8 mouse cellular contexts compared by ENCODE assay signal in genomic region chr15:78915660-78916017, GRCm38 (mm10). TPM values are rescaled to one million over a fixed set of nuclear protein-coding genes. Genes with fewer than 3 reads are reported as not detected.
DNase-seq lines count a peak whose midpoint lies in the region; ATAC-seq lines count a peak whose summit lies in the region.
"Had no signal": no experiment of that assay in that cellular context is flagged by ENCODE, and none has a peak within 500 bp of the region (broad histone marks: within the 10 kb centered on the region; RNA-seq: fewer than 3 reads in every experiment).

No protein-coding gene starts in this region.

- 8% methylated on average over 8 of the region's 8 CpGs for WGBS in hindbrain, embryonic 14.5 days

- H3K9ac ChIP-seq in hindbrain, embryonic 14.5 days, result peak overlapping the region; percentile 87

- peak; percentile 88 for DNase-seq in NIH3T3 (ENCODE audit: low read depth)
- DNase-seq in cerebellum, adult 8-10 months, result peak; percentile 70
- peak; percentile 82 for DNase-seq in hindbrain, embryonic 14.5 days (ENCODE audit: low spot score)
- DNase-seq in layer of hippocampus, postnatal 36 days, result peak; percentile 62 to 71
- peak; percentile 83 for DNase-seq in lung, postnatal 25 days (ENCODE audit: low spot score)
- peak; percentile 80 for DNase-seq in right cerebral cortex, adult 18-20 months

- peak overlapping the region; percentile 66 for H3K27ac ChIP-seq in hindbrain, embryonic 14.5 days
- H3K27ac ChIP-seq: macrophage had no signal

- H3K4me2 ChIP-seq in hindbrain, embryonic 14.5 days (replicated peaks), result peak overlapping the region; percentile 93

- peak overlapping the region; percentile 86 for H3K4me3 ChIP-seq in hindbrain, embryonic 14.5 days (replicated peaks; ENCODE audit: low read length)

- no peaks in the 10 kb centered on the region for H3K27me3 ChIP-seq in hindbrain, embryonic 14.5 days (ENCODE audit: control insufficient read depth, insufficient read depth, low read length)

- no peaks in the 10 kb centered on the region for H3K9me3 ChIP-seq in hindbrain, embryonic 14.5 days (ENCODE audit: control insufficient read depth, low read length)

- H3K4me1 ChIP-seq in hindbrain, embryonic 14.5 days (replicated peaks; ENCODE audit: control insufficient read depth, insufficient read depth, low read length), result peaks cover 28% of the 10 kb centered on the region

- ATAC-seq in frontal cortex, adult (ENCODE audit: low TSS enrichment), result peak; percentile 42; the same call in 1 of the 2 replicates
- 0 out of 2 replicates have a peak, but pooled peaks have one; percentile 12 for ATAC-seq in hindbrain, embryonic 14.5 days (ENCODE audit: low FRiP score)

- H3K36me3 ChIP-seq in hindbrain, embryonic 14.5 days (replicated peaks; ENCODE audit: control insufficient read depth, insufficient read depth), result peaks cover 14% of the 10 kb centered on the region

RNA-seq across cellular contexts. Expression of gene Pdxp, which starts 1.9 kb away (rescaled TPM):
- polyA plus RNA-seq in hindbrain, embryonic 14.5 days (2014; fragmentation: Nextera tagmentation; extraction: Ambion mirVana), result 105 and 121 TPM in 2 replicates
- total RNA-seq in layer of hippocampus, postnatal 36 days (2021), result 100 to 1,000 TPM; 171 to 176 TPM

RNA-seq across cellular contexts. Expression of gene Lgals1, which starts 10.9 kb away (rescaled TPM):
- 117 and 157 TPM in 2 replicates for polyA plus RNA-seq in hindbrain, embryonic 14.5 days (2014; fragmentation: Nextera tagmentation; extraction: Ambion mirVana)
- total RNA-seq in layer of hippocampus, postnatal 36 days (2021), result 10 to 100 TPM; 18.2 to 19.2 TPM

RNA-seq across cellular contexts. Expression of gene Sh3bp1, which starts 16.1 kb away (rescaled TPM):
- polyA plus RNA-seq in hindbrain, embryonic 14.5 days (2014; fragmentation: Nextera tagmentation; extraction: Ambion mirVana), result 3.7 and 5.5 TPM in 2 replicates
- 10 to 100 TPM; 32.0 to 33.3 TPM for total RNA-seq in layer of hippocampus, postnatal 36 days (2021)

RNA-seq across cellular contexts. Expression of gene Gm49510, which starts 16.2 kb away (rescaled TPM):
- 0.16 TPM in 1 of 2 replicates, not detected in the other for polyA plus RNA-seq in hindbrain, embryonic 14.5 days (2014; fragmentation: Nextera tagmentation; extraction: Ambion mirVana)
- total RNA-seq in layer of hippocampus, postnatal 36 days (2021), result under 1 TPM in 1 of 2 experiments, not detected in 1; 0.33 TPM
- polyA plus RNA-seq: macrophage had no signal

RNA-seq across cellular contexts. Expression of gene Nol12, which starts 19.1 kb away (rescaled TPM):
- polyA plus RNA-seq in hindbrain, embryonic 14.5 days (2014; fragmentation: Nextera tagmentation; extraction: Ambion mirVana), result 57.7 and 59.2 TPM in 2 replicates
- 10 to 100 TPM; 36.7 to 39.5 TPM for total RNA-seq in layer of hippocampus, postnatal 36 days (2021)

Comparison
In these comparisons a context has a peak if more than half of its experiments do, and no peak if none do; other contexts are left out.
1. Peak in every context shown above with its lines: DNase-seq, ATAC-seq, H3K4me3 ChIP-seq and H3K27ac ChIP-seq.